Mouse (Mus musculus) erythroblast, embryonic 14.5 days (primary cell): ENCODE results near the gene Sun1.

ENCODE experiments used
- GATA1 ChIP-seq: IDR thresholded peaks from 2 replicates; pipeline ENCODE4 v1.6.1; 2012; ENCODE audit warnings: low read length, inconsistent platforms, mixed read lengths
- TAL1 ChIP-seq: IDR thresholded peaks from 3 replicates; pipeline ENCODE4 v1.6.1; 2012; ENCODE audit warnings: low read length, inconsistent platforms, mixed read lengths

- TF ChIP-seq GATA1: no peak
- no peak for TF ChIP-seq TAL1
Measured at GRCm38 (mm10) chr5:139234423-139234822, 34.0 kb downstream of the Sun1 start.
